Mouse (Mus musculus) E14TG2a.4 (cell line): Measurements from ENCODE around the gene Zfand3.

Source experiments
- H3K27me3 ChIP-seq: 2 replicates; pipeline ENCODE4 v1.6.1; 2014; ENCODE audit warnings: low read length, control low read depth; ENCODE audit not compliant: insufficient read depth
- H3K36me3 ChIP-seq: 2 replicates; pipeline ENCODE4 v1.6.1; 2014; ENCODE audit warnings: low read length, control low read depth; ENCODE audit not compliant: insufficient read depth
- H3K4me1 ChIP-seq: replicated peaks from 2 replicates; pipeline ENCODE4 v1.6.1; 2014; ENCODE audit warnings: low read depth, low read length, control low read depth
- H3K4me3 ChIP-seq: replicated peaks from 2 replicates; pipeline ENCODE4 v1.5.1; 2014; ENCODE audit warnings: mild to moderate bottlenecking, low read length
- H3K9me3 ChIP-seq: 2 replicates; pipeline ENCODE4 v1.6.1; 2014; ENCODE audit warnings: low read length, control low read depth
- CTCF ChIP-seq: conservative IDR thresholded peaks from 2 replicates; pipeline ENCODE4 v1.5.1; 2014; ENCODE audit warnings: low read length
- NANOG ChIP-seq: IDR thresholded peaks from 2 replicates; pipeline ENCODE4 v1.6.1; 2014; ENCODE audit warnings: borderline replicate concordance, low read length, mixed read lengths
- POU5F1 ChIP-seq: IDR thresholded peaks from 2 replicates; pipeline ENCODE4 v1.6.1; 2014; ENCODE audit warnings: low read length, borderline replicate concordance

The Zfand3 gene

DNA sequence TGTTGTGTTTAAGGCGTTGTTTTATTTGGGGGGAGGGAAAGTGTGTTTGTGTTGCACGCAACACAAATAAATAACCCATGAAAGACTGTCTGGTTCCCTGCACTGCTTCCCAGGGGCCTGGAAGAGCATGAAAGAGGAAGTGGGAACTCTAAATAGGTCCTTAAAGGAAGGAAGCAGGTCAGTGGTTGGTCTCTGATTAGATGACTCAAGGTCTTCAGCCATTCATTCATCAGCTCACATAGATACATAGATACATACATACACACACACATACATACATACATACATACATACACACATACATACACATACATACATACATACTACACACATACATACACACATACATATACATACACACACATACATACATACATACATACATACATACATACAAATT lies 13.7 kb upstream of the Zfand3 start:
- no peaks in the 10 kb centered on the region for H3K27me3 ChIP-seq
- TF ChIP-seq CTCF (no peak), NANOG (no peak), POU5F1 (no peak)
- H3K9me3 ChIP-seq: no peaks in the 10 kb centered on the region
- H3K4me1 ChIP-seq: peaks cover 28% of the 10 kb centered on the region
- H3K4me3 ChIP-seq: no peak overlapping the region
- H3K36me3 ChIP-seq: no peaks in the 10 kb centered on the region

DNA sequence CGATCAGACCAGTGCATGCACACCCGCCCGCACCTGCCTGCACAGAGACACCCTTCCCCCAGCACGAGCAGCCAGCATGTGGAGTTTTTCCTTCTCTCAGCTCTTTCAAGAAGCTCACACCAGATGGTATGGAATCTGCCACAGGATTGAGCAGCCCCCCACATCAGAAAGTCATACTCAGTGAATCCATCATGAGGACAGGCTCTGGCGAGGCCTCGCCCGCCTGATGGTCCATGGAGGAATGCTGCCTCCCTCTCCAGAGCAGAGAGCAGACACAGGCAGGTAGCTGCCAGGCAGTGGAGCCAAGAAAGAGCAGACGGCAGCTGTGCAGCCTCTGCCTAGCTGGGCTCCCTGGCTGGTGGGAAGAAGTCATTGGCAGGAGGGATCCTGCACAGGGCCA lies 11.0 kb upstream of the Zfand3 start:
- Histone ChIP-seq H3K27me3 (no peaks in the 10 kb centered on the region), H3K9me3 (no peaks in the 10 kb centered on the region), H3K4me1 (peaks cover 33% of the 10 kb centered on the region), H3K4me3 (peak overlapping the region; percentile 39; the same call in 1 of the 2 replicates), H3K36me3 (no peaks in the 10 kb centered on the region)
- TF ChIP-seq NANOG (no peak), POU5F1 (no peak), CTCF (no peak)

- Histone ChIP-seq H3K4me3 (no peak overlapping the region), H3K27me3 (no peaks in the 10 kb centered on the region), H3K36me3 (no peaks in the 10 kb centered on the region), H3K4me1 (peaks cover 30% of the 10 kb centered on the region), H3K9me3 (no peaks in the 10 kb centered on the region)
- TF ChIP-seq CTCF: no peak
- no peak for TF ChIP-seq NANOG
- TF ChIP-seq POU5F1: no peak
Measured at GRCm38 (mm10) chr17:29994011-29994410, 10.5 kb upstream of the Zfand3 start.

GRCm38 (mm10) chr17:29994459-29994858 lies 10.1 kb upstream of the Zfand3 start:
- TF ChIP-seq CTCF (no peak), POU5F1 (no peak)
- H3K27me3 ChIP-seq: no peaks in the 10 kb centered on the region
- no peaks in the 10 kb centered on the region for H3K36me3 ChIP-seq
- peaks cover 29% of the 10 kb centered on the region for H3K4me1 ChIP-seq
- no peaks in the 10 kb centered on the region for H3K9me3 ChIP-seq
- no peak overlapping the region for H3K4me3 ChIP-seq

GRCm38 (mm10) chr17:29995986-29996385 lies 8.5 kb upstream of the Zfand3 start:
- no peaks in the 10 kb centered on the region for H3K27me3 ChIP-seq
- TF ChIP-seq POU5F1 (no peak), CTCF (no peak), NANOG (peak; percentile 37; the same call in 1 of the 2 replicates)
- H3K4me3 ChIP-seq: no peak overlapping the region
- H3K9me3 ChIP-seq: no peaks in the 10 kb centered on the region
- peaks cover 23% of the 10 kb centered on the region for H3K4me1 ChIP-seq
- no peaks in the 10 kb centered on the region for H3K36me3 ChIP-seq

GRCm38 (mm10) chr17:29997726-29998125 lies 6.8 kb upstream of the Zfand3 start:
- peaks cover 23% of the 10 kb centered on the region for H3K4me1 ChIP-seq
- no peaks in the 10 kb centered on the region for H3K27me3 ChIP-seq
- TF ChIP-seq POU5F1 (no peak), NANOG (no peak), CTCF (no peak)
- no peaks in the 10 kb centered on the region for H3K9me3 ChIP-seq
- no peak overlapping the region for H3K4me3 ChIP-seq
- H3K36me3 ChIP-seq: no peaks in the 10 kb centered on the region

DNA sequence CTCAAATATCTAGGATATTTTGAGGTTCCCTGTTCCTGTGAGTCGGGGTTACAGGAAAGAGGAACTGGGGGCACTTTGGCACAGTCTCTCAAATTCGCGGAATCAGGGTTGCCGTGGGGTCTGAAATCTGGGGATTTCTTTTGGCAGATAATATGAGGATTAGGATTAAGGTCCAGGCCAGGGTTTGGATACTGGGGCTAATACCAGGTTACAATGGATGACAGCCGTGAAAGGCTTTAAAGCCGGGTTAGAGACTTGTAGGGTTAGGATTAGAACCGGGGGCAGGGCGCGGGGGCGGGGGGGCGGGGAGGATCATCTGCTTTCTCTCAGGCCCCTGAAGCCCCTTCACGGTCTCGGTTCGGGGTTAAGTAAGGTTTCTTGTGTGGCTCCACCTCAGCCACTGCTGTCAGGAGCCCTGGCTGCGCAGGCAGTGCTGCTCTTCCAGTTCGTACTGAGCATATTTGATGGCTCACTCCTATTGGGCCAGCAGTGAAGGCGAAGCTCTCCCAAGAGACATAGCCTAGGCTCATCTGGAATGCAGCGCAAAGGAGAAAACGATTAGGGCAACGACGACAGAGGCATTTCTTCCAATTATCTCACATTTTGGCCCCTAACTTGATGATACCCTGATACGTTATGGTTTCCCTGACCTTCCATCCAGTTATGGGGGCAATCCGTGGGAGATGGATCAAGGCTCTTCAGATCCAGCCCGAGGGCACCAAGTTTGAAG lies 5.8 kb upstream of the Zfand3 start:
- no peaks in the 10 kb centered on the region for H3K36me3 ChIP-seq
- no peaks in the 10 kb centered on the region for H3K27me3 ChIP-seq
- no peak overlapping the region for H3K4me3 ChIP-seq
- no peaks in the 10 kb centered on the region for H3K9me3 ChIP-seq
- peaks cover 21% of the 10 kb centered on the region for H3K4me1 ChIP-seq
- TF ChIP-seq POU5F1: no peak
- TF ChIP-seq CTCF: no peak
- no peak for TF ChIP-seq NANOG

GRCm38 (mm10) chr17:30005103-30005443 lies 540 bp downstream of the Zfand3 start:
- H3K4me3 ChIP-seq: peak overlapping the region; percentile 91
- peaks cover 37% of the 10 kb centered on the region for H3K4me1 ChIP-seq
- no peaks in the 10 kb centered on the region for H3K27me3 ChIP-seq
- no peaks in the 10 kb centered on the region for H3K36me3 ChIP-seq
- H3K9me3 ChIP-seq: no peaks in the 10 kb centered on the region
- no peak for TF ChIP-seq POU5F1
- TF ChIP-seq CTCF: no peak
- no peak for TF ChIP-seq NANOG

DNA sequence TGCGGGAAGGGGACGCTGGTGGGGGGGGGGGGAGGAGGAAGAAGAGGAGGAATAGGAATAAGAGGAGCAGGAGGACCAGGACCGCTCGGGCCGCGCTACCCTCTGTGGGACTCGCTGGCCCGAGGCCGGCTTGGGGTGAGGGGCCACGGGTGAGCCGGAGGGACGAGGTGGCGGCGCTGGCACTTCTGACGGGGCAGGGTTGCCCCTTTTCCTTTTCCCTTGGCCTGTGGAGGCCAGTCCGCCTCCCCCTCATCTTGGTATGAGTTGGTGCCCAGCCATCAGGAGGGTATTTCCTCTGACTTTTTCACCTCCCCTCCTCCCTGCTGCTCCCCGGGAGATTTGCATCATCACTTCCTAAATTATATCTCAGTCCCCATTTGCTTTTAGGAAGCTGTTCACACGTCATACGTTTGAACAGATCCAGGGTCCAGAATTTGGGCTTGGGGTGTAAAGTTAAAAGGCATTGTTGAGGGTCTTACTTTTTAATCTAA lies 963 bp downstream of the Zfand3 start:
- no peaks in the 10 kb centered on the region for H3K27me3 ChIP-seq
- H3K36me3 ChIP-seq: no peaks in the 10 kb centered on the region
- H3K9me3 ChIP-seq: no peaks in the 10 kb centered on the region
- H3K4me1 ChIP-seq: peaks cover 37% of the 10 kb centered on the region
- peak overlapping the region; percentile 91 for H3K4me3 ChIP-seq
- TF ChIP-seq POU5F1 (no peak), NANOG (no peak), CTCF (no peak)
